Mouse (Mus musculus) left cerebral cortex, postnatal 25 days (tissue): Measurements from ENCODE around the gene Pabpc1l. TPM values are rescaled to one million over a fixed set of nuclear protein-coding genes. Genes with fewer than 3 reads are reported as not detected.

Experiments used
- DNase-seq, 2 experiments: peaks; one replicate each; pipeline ENCODE4 v3.0.0; 2022; ENCODE audit warnings: low spot score in 2 of 2, mixed read lengths in 1 of 2
- intact Hi-C: fragments of 180-260 bp; cut with DNase I; formaldehyde crosslinking; loops from one replicate; pipeline ENCODE4 v1.15.1; 2025
- total RNA-seq, 2 experiments: library from RNA; stranded (reverse); gene quantifications; 2 replicates each; pipeline ENCODE4 v1.2.3; 2021

The Pabpc1l gene
- total RNA-seq, 2 experiments from 2014 or later: 0.71 TPM; not detected in 1

DNA sequence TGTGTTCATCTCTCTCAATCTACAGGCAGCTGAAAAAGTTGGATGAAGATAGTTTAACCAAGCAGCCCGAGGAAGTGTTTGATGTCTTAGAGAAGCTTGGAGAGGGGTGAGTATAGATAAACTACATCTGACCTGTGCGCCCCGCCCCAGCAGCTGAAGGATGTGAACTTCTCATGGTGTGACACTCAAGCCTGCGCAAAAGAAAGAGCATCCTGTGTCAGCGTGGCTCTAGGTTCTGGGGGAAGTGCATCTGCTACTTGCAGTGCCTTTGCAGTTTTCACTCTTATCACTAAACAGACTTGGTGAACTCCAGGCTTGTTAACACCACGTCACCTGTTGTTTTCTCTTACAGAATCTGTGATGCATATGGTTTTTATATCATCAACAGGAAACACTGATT is 54.2 kb downstream of the Pabpc1l start:
- DNase-seq: no peak
- intact Hi-C loops: no loop called here

DNA sequence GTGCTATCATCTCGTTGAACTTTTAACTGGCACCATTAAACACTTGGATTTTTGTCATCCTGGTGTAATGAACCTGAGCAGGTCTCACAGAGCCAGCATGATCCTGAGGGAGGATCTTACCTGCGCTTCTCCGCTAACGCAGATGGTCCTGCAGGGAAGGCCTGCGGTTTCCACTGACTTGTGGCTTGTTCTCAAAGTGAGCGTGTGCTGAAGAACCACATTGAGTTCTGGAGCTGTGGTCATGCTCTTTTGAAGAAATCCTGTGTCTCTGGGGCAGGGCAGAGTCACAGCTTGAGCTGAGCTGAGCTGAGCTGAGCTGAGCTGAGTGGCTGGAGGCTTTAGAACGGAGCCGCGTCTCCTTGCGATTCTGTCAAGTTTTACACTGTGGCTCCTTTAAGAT is 56.3 kb downstream of the Pabpc1l start:
- intact Hi-C loops: no loop called here

DNA sequence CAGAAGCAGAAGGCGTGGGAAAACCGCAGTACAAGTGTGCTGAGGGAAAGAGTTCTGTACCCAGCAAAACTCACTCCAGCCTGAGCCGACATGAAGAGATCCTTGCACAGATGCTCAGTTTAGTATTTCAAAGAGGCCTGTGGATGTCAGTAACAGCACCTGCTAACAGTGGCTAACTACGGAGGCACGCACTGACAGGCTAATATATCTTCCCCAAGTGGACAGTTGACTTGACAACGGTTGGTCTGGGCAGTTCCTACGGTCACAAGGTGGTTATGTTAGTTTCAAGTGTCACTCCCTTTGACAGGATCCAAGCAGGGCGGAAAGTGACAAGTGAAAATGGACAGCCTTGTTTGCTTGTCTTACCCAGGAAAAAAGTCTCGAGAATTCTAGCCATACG is 56.9 kb downstream of the Pabpc1l start:
- intact Hi-C loops: no loop called here
- no peak for DNase-seq

More for the DNA sequence above, 56.3 kb downstream of the Pabpc1l start:
- no peak for DNase-seq

DNA sequence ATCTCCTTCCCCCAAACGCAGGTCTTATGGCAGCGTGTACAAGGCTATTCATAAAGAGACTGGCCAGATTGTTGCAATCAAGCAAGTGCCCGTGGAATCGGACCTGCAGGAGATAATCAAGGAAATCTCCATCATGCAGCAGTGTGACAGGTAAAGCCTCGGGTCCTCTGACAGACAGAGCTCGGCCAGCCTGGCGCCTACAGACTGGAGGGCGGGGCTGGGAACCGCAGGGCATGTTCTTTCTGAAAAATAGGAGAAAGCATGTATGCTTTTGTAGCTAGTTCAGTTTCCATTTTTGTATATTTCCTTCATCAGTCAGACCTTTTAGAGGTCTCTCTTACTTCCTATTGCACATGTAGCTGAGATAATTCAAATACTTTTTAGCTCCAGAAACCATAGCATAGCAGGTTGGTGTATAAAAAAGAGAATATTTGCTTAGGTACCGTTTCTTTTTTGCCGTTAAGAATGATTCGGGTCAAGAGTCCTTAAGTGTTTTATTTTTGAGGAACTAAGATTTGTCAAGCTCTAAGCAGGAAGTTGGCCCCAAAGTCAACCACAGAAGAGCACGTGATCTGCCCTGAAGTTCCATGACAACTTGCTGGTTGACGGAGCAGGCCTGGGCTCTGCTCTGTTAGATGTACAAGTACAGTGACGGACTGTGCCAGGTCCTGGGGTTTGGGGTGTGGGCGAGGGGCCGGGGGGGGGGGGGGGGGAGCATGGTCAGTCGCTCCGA is 58.5 kb downstream of the Pabpc1l start:
- intact Hi-C loops: no loop called here

DNA sequence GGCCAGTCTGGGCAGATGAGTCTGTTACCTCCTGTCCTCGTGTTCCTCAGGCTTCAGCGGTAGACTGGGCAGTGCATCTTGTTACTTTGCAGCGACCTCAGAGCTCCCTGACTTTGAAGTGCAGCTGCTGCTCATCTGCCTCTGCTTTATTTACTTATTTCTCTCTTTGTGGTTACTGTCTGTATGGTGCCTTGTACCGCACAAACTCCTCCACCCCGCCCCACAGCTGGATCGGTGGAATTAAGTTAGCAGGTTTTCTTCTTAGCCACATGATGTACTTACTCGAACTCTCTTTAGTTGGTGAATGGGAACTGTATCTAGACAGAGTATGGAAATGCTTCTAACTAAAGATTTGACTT is 59.1 kb downstream of the Pabpc1l start:
- intact Hi-C loops: no loop called here
- no peak for DNase-seq

More for the DNA sequence above, 58.5 kb downstream of the Pabpc1l start:
- DNase-seq: peak in 1 of 2 experiments; percentile 21

DNA sequence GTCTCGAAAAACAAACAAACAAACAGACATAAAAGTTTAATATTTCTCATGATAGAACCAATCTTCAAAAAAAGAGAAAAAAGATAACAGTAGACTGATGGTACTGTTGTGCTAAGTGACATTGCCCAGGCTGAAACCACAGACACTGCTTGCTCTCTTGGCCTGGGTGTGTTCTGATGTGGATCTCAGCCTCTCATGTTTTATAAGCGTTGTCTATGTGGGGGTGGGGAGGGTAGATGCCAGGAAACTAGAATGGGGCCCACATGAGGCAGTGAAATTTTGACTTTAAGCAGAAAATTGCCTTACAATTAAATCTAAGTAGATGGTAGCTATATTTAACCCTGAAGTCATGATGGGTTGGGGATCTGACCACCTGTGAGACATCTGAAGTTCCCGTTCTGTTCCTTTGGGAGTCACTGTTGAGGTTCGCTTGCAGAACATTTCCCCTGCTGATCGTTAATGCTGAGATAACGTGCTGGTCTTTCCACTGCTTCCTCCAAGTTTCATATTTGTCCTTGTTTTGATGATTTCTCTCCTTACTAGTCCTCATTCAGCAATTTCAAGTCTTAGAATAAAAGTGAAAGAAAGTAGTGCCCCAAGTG is 62.3 kb downstream of the Pabpc1l start:
- no peak for DNase-seq
- intact Hi-C loops: no loop called here

DNA sequence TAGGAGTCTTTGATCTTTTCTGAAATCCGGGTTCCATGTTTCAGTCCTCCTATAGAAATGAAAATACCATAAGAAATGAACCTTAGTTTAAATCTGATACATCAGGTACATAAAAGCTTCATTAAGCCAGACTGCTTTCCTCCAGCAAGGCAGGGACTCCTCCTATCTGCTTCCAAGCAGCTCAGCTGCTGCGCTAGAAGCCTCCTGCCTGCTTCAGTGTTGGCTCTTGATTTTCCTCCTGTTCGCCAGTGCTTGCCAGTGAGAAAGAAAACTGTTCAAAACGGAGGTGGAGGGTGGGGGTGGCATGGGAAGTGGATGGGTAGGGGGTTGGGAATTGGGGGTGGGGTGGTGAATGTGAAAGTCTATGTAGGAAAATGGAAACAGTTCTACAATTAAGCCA is 64.3 kb downstream of the Pabpc1l start:
- intact Hi-C loops: no loop called here
- no peak for DNase-seq

DNA sequence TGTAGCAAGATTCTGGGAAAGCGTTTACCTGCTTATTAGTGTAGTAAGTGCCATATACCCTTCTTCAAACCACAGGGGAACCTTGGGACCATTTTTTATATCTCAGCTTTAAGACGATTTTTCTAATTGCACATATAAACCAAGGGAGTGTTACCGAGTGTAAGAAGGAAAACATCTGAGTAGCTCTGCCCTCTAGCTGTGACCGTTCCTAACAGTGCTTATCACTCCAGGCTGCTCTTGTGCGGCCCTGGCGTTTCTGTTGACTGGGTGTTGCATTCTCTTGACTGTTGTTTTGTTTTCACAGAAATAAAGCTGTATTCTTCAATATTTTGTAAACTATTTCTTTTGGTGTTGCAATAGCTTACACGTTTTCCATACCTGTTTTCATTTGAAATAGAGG is 68.9 kb downstream of the Pabpc1l start:
- intact Hi-C loops: no loop called here
- no peak for DNase-seq

DNA sequence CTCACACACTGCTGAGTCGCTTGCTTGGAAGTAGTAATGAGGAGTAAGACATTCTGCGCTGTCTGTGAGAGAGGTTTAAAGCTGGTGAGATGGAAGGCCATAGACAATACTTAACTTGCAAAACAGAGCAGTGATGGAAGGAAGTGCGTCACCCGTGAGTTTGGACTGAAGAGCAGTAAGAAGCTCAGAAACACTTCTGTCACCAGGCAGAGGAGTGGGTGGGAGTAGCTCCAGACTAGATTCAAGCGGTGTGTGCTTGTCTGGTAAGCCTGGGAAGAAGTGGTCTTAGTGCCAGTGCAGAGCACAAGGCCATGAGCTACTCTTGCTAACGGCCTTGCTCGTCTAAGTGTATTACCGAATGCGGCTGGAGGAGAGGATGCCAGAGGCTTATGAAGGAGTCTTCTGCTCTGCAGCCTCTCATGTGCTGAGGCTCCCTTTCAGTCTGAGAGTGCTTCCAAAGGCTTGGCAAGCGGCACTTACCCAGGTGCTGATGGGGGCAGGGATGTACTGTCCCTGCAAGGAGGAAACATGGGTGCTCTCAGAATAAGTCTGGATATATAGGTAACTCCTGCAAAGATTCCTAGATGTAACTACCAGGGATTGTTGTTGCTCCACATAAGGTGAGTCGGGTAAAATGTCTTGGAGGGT is 73.5 kb downstream of the Pabpc1l start:
- intact Hi-C loops: no loop called here
- peak; percentile 38 to 80 for DNase-seq

Other genes starting within 250 kb of the Pabpc1l start
- gene Ccn5, start 204.6 kb upstream of the Pabpc1l start, total RNA-seq: not detected
- under 1 TPM; 0.23 to 0.25 TPM for gene Kcnk15, start 171.8 kb upstream of the Pabpc1l start, total RNA-seq
- 100 to 1,000 TPM in 1 of 2 experiments, 10 to 100 TPM in 1; 93.7 to 115 TPM for gene Rims4, start 106.8 kb upstream of the Pabpc1l start, total RNA-seq
- gene Ywhab, start 30.5 kb upstream of the Pabpc1l start, total RNA-seq: 100 to 1,000 TPM; 445 to 487 TPM
- gene Stk4, start 44.9 kb downstream of the Pabpc1l start, total RNA-seq: 10 to 100 TPM; 37.4 to 45.4 TPM
- gene Tomm34, start 45.7 kb downstream of the Pabpc1l start, total RNA-seq: 10 to 100 TPM; 62.5 to 65.0 TPM
- gene Kcns1, start 145.7 kb downstream of the Pabpc1l start, total RNA-seq: 10 to 100 TPM; 14.2 to 17.2 TPM
- gene Wfdc5, start 157.3 kb downstream of the Pabpc1l start, total RNA-seq: not detected
- gene Wfdc12, start 165.2 kb downstream of the Pabpc1l start, total RNA-seq: not detected
- not detected for gene Wfdc15a, start 174.7 kb downstream of the Pabpc1l start, total RNA-seq
- gene Wfdc15b, start 196.2 kb downstream of the Pabpc1l start, total RNA-seq: not detected
- not detected for gene Svs2, start 213.0 kb downstream of the Pabpc1l start, total RNA-seq
- not detected for gene Svs3b, start 231.2 kb downstream of the Pabpc1l start, total RNA-seq